Mouse (Mus musculus) E14TG2a.4 (cell line): Measurements from ENCODE around the gene Traf3ip1.

Source experiments
- CTCF ChIP-seq: conservative IDR thresholded peaks from 2 replicates; pipeline ENCODE4 v1.5.1; 2014; ENCODE audit warnings: low read length
- NANOG ChIP-seq: IDR thresholded peaks from 2 replicates; pipeline ENCODE4 v1.6.1; 2014; ENCODE audit warnings: borderline replicate concordance, low read length, mixed read lengths
- POU5F1 ChIP-seq: IDR thresholded peaks from 2 replicates; pipeline ENCODE4 v1.6.1; 2014; ENCODE audit warnings: low read length, borderline replicate concordance

GRCm38 (mm10) chr1:91448688-91449087 lies 45.8 kb upstream of the Traf3ip1 start:
- TF ChIP-seq CTCF (no peak), NANOG (no peak), POU5F1 (no peak)
